Mouse (Mus musculus): ENCODE results near the gene Fcrlb. TPM values are rescaled to one million over a fixed set of nuclear protein-coding genes. Genes with fewer than 3 reads are reported as not detected.

Fcrlb gene
- total and polyA plus RNA-seq, 2 experiments from 2014 or later: 0.68 to 1.4 TPM

- Histone ChIP-seq H3K27ac (no peak within 1 kb of the TSS), H3K27me3 (ENCODE audit: insufficient read depth, low read length) (no peaks in the 10 kb centered on the region), H3K4me3 (ENCODE audit: low read length) (no peak within 1 kb of the TSS), H3K9ac (replicated peaks; ENCODE audit: low read length) (no peak within 1 kb of the TSS), H3K4me1 (ENCODE audit: insufficient read depth, low read length) (no peaks in the 10 kb centered on the region), H3K4me2 (ENCODE audit: low read depth, low read length) (no peak within 1 kb of the TSS), H3K9me3 (ENCODE audit: low read length) (no peaks in the 10 kb centered on the region), H3K36me3 (ENCODE audit: insufficient read depth, low read length) (no peaks in the 10 kb centered on the region)
- ATAC-seq (no peak), DNase-seq (ENCODE audit: low spot score) (no peak)
- no peak for TF ChIP-seq CTCF (IDR thresholded peaks at IDR 0.05; ENCODE audit: low read depth)
- WGBS: 84% methylated on average over 3 of the region's 3 CpGs
Measured at GRCm38 (mm10) chr1:170927378-170927777, 14.6 kb upstream of the Fcrlb start, which contains the start of gene Fcrla. Gene Fcrla, minus strand, starts transcription at chr1:170927583.

DNA sequence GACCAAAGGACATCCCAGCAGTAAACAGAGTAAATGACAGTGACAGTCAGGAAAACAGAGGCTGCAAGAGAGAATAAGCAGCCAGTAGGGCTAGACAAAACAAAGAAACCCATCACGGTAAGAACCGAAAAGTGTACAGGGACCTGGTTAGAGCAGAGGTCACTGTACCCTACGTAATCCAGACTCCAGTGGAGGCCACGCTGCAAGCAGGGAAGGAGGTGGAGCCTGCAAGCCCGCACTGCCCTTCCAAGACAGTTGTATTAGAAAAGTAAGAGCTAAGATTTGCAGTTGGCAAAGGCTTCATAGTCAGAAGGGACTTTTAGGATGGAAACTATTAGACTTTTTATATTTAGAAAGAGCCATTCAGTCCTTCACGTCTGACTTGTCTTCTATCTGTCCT, 14.2 kb upstream of the Fcrlb start:
- no peaks in the 10 kb centered on the region for H3K4me1 ChIP-seq (ENCODE audit: insufficient read depth, low read length)
- H3K9ac ChIP-seq (replicated peaks; ENCODE audit: low read length): no peak overlapping the region
- H3K9me3 ChIP-seq (ENCODE audit: low read length): no peaks in the 10 kb centered on the region
- H3K4me3 ChIP-seq (ENCODE audit: low read length): no peak overlapping the region
- TF ChIP-seq CTCF (IDR thresholded peaks at IDR 0.05; ENCODE audit: low read depth): no peak
- no peak overlapping the region for H3K4me2 ChIP-seq (ENCODE audit: low read depth, low read length)
- H3K27me3 ChIP-seq (ENCODE audit: insufficient read depth, low read length): no peaks in the 10 kb centered on the region
- ATAC-seq (no peak), DNase-seq (ENCODE audit: low spot score) (no peak)
- no peak overlapping the region for H3K27ac ChIP-seq
- WGBS: 65% methylated on average over 6 of the region's 6 CpGs
- no peaks in the 10 kb centered on the region for H3K36me3 ChIP-seq (ENCODE audit: insufficient read depth, low read length)

DNA sequence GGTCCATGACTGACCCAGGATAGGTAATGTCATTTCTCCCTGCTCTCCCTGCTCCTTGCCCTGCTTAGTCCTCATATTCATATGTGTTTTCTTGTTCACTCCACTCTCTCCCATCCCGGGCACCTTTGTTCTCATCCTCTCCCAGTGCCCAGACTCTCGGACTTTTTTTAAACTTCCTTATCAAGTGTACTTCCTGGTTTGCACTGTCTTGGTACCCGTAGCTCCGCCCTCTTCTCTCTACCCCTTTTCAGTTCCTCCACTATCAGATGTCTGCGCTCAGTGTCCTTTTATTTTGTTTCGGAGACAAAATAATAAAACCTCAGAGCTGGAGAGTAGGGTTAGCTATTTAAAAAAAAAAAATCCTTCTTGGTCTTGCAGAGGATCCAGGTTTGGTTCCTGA, 11.7 kb upstream of the Fcrlb start:
- Histone ChIP-seq H3K4me2 (ENCODE audit: low read depth, low read length) (no peak overlapping the region), H3K9ac (replicated peaks; ENCODE audit: low read length) (no peak overlapping the region), H3K9me3 (ENCODE audit: low read length) (no peaks in the 10 kb centered on the region), H3K36me3 (ENCODE audit: insufficient read depth, low read length) (no peaks in the 10 kb centered on the region), H3K4me3 (ENCODE audit: low read length) (no peak overlapping the region), H3K27ac (no peak overlapping the region), H3K27me3 (ENCODE audit: insufficient read depth, low read length) (no peaks in the 10 kb centered on the region), H3K4me1 (ENCODE audit: insufficient read depth, low read length) (no peaks in the 10 kb centered on the region)
- no peak for DNase-seq (ENCODE audit: low spot score)
- TF ChIP-seq CTCF (IDR thresholded peaks at IDR 0.05; ENCODE audit: low read depth): no peak
- ATAC-seq: no peak
- WGBS: 88% methylated on average over 6 of the region's 6 CpGs

DNA sequence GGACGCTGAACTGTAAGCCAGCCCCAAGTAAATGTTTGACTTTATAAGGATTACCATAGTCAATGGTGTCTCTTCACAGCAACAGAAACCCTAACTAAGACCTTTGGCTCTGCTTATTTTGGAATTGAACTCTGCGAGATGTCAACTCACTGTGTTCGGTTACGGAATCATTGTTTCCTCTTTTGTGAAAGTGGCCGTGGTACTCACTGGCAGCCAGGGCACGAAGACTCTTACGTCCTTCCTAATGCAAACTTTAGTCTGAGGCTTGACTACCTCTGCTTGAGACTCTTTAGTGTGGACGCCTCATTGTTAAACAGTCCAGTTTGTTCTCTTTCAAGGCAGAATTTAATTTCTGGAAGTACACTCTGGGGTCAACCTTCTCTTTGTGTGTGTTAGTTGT, 6.6 kb upstream of the Fcrlb start:
- no peak for DNase-seq (ENCODE audit: low spot score)
- no peak overlapping the region for H3K4me2 ChIP-seq (ENCODE audit: low read depth, low read length)
- no peaks in the 10 kb centered on the region for H3K9me3 ChIP-seq (ENCODE audit: low read length)
- TF ChIP-seq CTCF (IDR thresholded peaks at IDR 0.05; ENCODE audit: low read depth): no peak
- no peak overlapping the region for H3K27ac ChIP-seq
- no peaks in the 10 kb centered on the region for H3K4me1 ChIP-seq (ENCODE audit: insufficient read depth, low read length)
- H3K9ac ChIP-seq (replicated peaks; ENCODE audit: low read length): no peak overlapping the region
- ATAC-seq: no peak
- WGBS: 88% methylated on average over 8 of the region's 8 CpGs
- H3K27me3 ChIP-seq (ENCODE audit: insufficient read depth, low read length): no peaks in the 10 kb centered on the region
- no peaks in the 10 kb centered on the region for H3K36me3 ChIP-seq (ENCODE audit: insufficient read depth, low read length)
- no peak overlapping the region for H3K4me3 ChIP-seq (ENCODE audit: low read length)

DNA sequence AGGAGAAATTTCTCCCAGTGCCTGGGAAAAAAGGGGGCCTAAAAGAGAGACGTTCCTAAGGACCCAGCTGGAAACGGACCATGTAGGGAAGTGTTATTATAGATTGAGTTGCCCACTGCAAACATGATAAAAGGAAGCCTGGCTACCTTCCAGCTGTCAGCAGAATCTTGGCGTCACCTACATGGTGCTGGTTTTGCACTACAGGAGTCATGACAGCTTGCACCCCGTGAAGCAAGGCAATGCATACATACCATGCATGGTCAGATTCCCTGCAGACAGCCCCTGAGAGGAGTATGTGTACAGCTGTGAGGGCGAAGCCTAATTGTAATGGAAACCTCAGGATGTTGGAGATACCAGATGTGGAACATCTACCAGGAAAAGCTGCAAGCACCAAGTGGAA, 2.9 kb upstream of the Fcrlb start:
- no peak overlapping the region for H3K4me2 ChIP-seq (ENCODE audit: low read depth, low read length)
- H3K27ac ChIP-seq: no peak overlapping the region
- H3K9me3 ChIP-seq (ENCODE audit: low read length): no peaks in the 10 kb centered on the region
- ATAC-seq (no peak), DNase-seq (ENCODE audit: low spot score) (no peak)
- no peak for TF ChIP-seq CTCF (IDR thresholded peaks at IDR 0.05; ENCODE audit: low read depth)
- no peak overlapping the region for H3K4me3 ChIP-seq (ENCODE audit: low read length)
- WGBS: 69% methylated on average over 5 of the region's 5 CpGs
- H3K9ac ChIP-seq (replicated peaks; ENCODE audit: low read length): no peak overlapping the region
- H3K36me3 ChIP-seq (ENCODE audit: insufficient read depth, low read length): no peaks in the 10 kb centered on the region
- no peaks in the 10 kb centered on the region for H3K27me3 ChIP-seq (ENCODE audit: insufficient read depth, low read length)
- H3K4me1 ChIP-seq (ENCODE audit: insufficient read depth, low read length): no peaks in the 10 kb centered on the region

- Histone ChIP-seq H3K27ac (no peak overlapping the region), H3K36me3 (ENCODE audit: insufficient read depth, low read length) (no peaks in the 10 kb centered on the region), H3K4me3 (ENCODE audit: low read length) (no peak overlapping the region), H3K27me3 (ENCODE audit: insufficient read depth, low read length) (no peaks in the 10 kb centered on the region), H3K9me3 (ENCODE audit: low read length) (no peaks in the 10 kb centered on the region), H3K9ac (replicated peaks; ENCODE audit: low read length) (no peak overlapping the region), H3K4me1 (ENCODE audit: insufficient read depth, low read length) (peaks cover 3% of the 10 kb centered on the region; the same call in 1 of the 2 replicates), H3K4me2 (ENCODE audit: low read depth, low read length) (no peak overlapping the region)
- no peak for ATAC-seq
- TF ChIP-seq CTCF (IDR thresholded peaks at IDR 0.05; ENCODE audit: low read depth): no peak
- no peak for DNase-seq (ENCODE audit: low spot score)
- WGBS: 87% methylated on average over 11 of the region's 11 CpGs
Measured at GRCm38 (mm10) chr1:170911907-170912660, 657 bp downstream of the Fcrlb start.

GRCm38 (mm10) chr1:170908341-170908740, 4.4 kb downstream of the Fcrlb start:
- Histone ChIP-seq H3K9ac (replicated peaks; ENCODE audit: low read length) (peak overlapping the region; percentile 61; the same call in 1 of the 2 replicates), H3K27ac (no peak overlapping the region), H3K9me3 (ENCODE audit: low read length) (no peaks in the 10 kb centered on the region), H3K4me3 (ENCODE audit: low read length) (peak overlapping the region; percentile 56), H3K27me3 (ENCODE audit: insufficient read depth, low read length) (peaks cover 3% of the 10 kb centered on the region; the same call in 1 of the 2 replicates), H3K4me1 (ENCODE audit: insufficient read depth, low read length) (peaks cover 3% of the 10 kb centered on the region; the same call in 1 of the 2 replicates), H3K4me2 (ENCODE audit: low read depth, low read length) (peak overlapping the region; percentile 86), H3K36me3 (ENCODE audit: insufficient read depth, low read length) (no peaks in the 10 kb centered on the region)
- DNase-seq (ENCODE audit: low spot score): peak; percentile 34
- no peak for TF ChIP-seq CTCF (IDR thresholded peaks at IDR 0.05; ENCODE audit: low read depth)
- 5% methylated on average over 21 of the region's 21 CpGs for WGBS
- ATAC-seq: peak; percentile 80
